ENCODE assay signal across 8 mouse cellular contexts in the genomic region with DNA sequence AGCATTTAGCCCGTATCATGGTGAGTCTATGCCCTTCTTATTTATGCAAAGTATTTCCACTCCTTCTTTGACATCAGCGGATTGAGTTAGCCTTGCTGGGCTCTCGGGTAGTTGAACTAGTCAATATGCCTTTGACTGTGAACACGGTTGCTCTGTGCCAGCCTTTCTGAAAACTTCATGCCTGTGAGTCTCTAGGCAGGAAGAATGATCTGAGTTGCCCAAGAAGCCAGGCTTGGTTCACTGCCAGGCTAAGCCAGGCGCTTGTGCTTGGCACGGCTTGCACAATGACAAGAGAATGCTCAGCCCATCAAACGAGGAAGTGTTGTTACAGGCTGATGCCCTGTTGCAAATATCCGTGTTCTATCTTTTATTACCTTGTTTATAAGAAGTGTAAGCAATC.
DNase-seq lines count a peak whose midpoint lies in the region; ATAC-seq and TF ChIP-seq lines count a peak whose summit lies in the region.

No protein-coding gene starts in this region.

- no peak overlapping the region for H3K4me3 ChIP-seq in kidney, embryonic 16.5 days (ENCODE audit: low read length)
- H3K4me3 ChIP-seq in hindbrain, embryonic 16.5 days (ENCODE audit: low read length): no peak overlapping the region
- no peak overlapping the region for H3K4me3 ChIP-seq in thymus, adult 2 months (ENCODE audit: control insufficient read depth, insufficient read depth, low read length)

- no peaks in the 10 kb centered on the region for H3K36me3 ChIP-seq in kidney, embryonic 16.5 days (ENCODE audit: insufficient read depth, low read length)
- no peaks in the 10 kb centered on the region for H3K36me3 ChIP-seq in hindbrain, embryonic 16.5 days (ENCODE audit: control insufficient read depth, insufficient read depth, low read length)
- no peaks in the 10 kb centered on the region for H3K36me3 ChIP-seq in thymus, adult 2 months (ENCODE audit: control insufficient read depth, insufficient read depth, low read length)

- no peaks in the 10 kb centered on the region for H3K9me3 ChIP-seq in kidney, embryonic 16.5 days (ENCODE audit: low read length)
- no peaks in the 10 kb centered on the region for H3K9me3 ChIP-seq in hindbrain, embryonic 16.5 days (ENCODE audit: control insufficient read depth, low read length)

- no peak for TF ChIP-seq POLR2A in thymus, adult 2 months (IDR thresholded peaks at IDR 0.05; ENCODE audit: control insufficient read depth, extremely low read depth, insufficient read depth, low read length, poor library complexity)

- H3K27ac ChIP-seq in kidney, embryonic 16.5 days (ENCODE audit: low read length): no peak overlapping the region
- no peak overlapping the region for H3K27ac ChIP-seq in hindbrain, embryonic 16.5 days (ENCODE audit: low read depth, low read length)
- H3K27ac ChIP-seq in thymus, adult 2 months (ENCODE audit: control insufficient read depth, insufficient read depth, low read length): no peak overlapping the region

- H3K27me3 ChIP-seq in kidney, embryonic 16.5 days (ENCODE audit: insufficient read depth, low read length): no peaks in the 10 kb centered on the region
- H3K27me3 ChIP-seq in hindbrain, embryonic 16.5 days (replicated peaks; ENCODE audit: control insufficient read depth, insufficient read depth, low read length): no peaks in the 10 kb centered on the region
- no peaks in the 10 kb centered on the region for H3K27me3 ChIP-seq in thymus, adult 2 months (ENCODE audit: control insufficient read depth, insufficient read depth, low read length)

- H3K4me1 ChIP-seq in kidney, embryonic 16.5 days (ENCODE audit: insufficient read depth, low read length): no peaks in the 10 kb centered on the region
- H3K4me1 ChIP-seq in hindbrain, embryonic 16.5 days (ENCODE audit: control insufficient read depth, insufficient read depth, low read depth, low read length): peaks cover 4% of the 10 kb centered on the region
- H3K4me1 ChIP-seq in thymus, adult 2 months (replicated peaks; ENCODE audit: control insufficient read depth, insufficient read depth, low read length): no peaks in the 10 kb centered on the region

- no peak for ATAC-seq in kidney, embryonic 16.5 days (ENCODE audit: low FRiP score, low TSS enrichment)
- peak; percentile 85 for ATAC-seq in hindbrain, embryonic 16.5 days

- H3K4me2 ChIP-seq in kidney, embryonic 16.5 days (replicated peaks; ENCODE audit: low read depth, low read length): no peak overlapping the region
- no peak overlapping the region for H3K4me2 ChIP-seq in hindbrain, embryonic 16.5 days (ENCODE audit: low read length)

- peak; percentile 30 for DNase-seq in kidney, postnatal 10 days
- DNase-seq in Muller cell, postnatal 12 days (ENCODE audit: inconsistent ontology term): peak; percentile 70
- DNase-seq in adrenal gland, postnatal 36 days: peak; percentile 73 to 88
- no peak for DNase-seq in spleen, postnatal 4 days (ENCODE audit: low spot score in 2 of 2)
- no peak for DNase-seq in B cell, adult 2 months
- no peak for DNase-seq in thymus, adult 2 months

- 80% methylated on average over 8 of the region's 8 CpGs for WGBS in kidney, embryonic 16.5 days
- WGBS in hindbrain, embryonic 16.5 days: 45% methylated on average over 8 of the region's 8 CpGs
- WGBS in thymus, adult 2 months: 41% methylated on average over 8 of the region's 8 CpGs

- no peak overlapping the region for H3K9ac ChIP-seq in kidney, embryonic 16.5 days (replicated peaks; ENCODE audit: low read length)
- no peak overlapping the region for H3K9ac ChIP-seq in hindbrain, embryonic 16.5 days (ENCODE audit: low read depth, low read length)

- TF ChIP-seq CTCF in thymus, adult 2 months (IDR thresholded peaks at IDR 0.05; ENCODE audit: borderline replicate concordance, control insufficient read depth, extremely low read depth, insufficient read depth, low read length, poor library complexity): no peak

Comparison
In these comparisons a context has a peak if more than half of its experiments do, and no peak if none do; other contexts are left out.
1. DNase-seq: peak in kidney, postnatal 10 days (single experiment), Muller cell, postnatal 12 days (single experiment) and adrenal gland, postnatal 36 days (2 of 2); none in spleen, postnatal 4 days (0 of 2), B cell, adult 2 months (0 of 2) and thymus, adult 2 months (single experiment).